ENCODE assay signal across 10 mouse cellular contexts in the genomic region with DNA sequence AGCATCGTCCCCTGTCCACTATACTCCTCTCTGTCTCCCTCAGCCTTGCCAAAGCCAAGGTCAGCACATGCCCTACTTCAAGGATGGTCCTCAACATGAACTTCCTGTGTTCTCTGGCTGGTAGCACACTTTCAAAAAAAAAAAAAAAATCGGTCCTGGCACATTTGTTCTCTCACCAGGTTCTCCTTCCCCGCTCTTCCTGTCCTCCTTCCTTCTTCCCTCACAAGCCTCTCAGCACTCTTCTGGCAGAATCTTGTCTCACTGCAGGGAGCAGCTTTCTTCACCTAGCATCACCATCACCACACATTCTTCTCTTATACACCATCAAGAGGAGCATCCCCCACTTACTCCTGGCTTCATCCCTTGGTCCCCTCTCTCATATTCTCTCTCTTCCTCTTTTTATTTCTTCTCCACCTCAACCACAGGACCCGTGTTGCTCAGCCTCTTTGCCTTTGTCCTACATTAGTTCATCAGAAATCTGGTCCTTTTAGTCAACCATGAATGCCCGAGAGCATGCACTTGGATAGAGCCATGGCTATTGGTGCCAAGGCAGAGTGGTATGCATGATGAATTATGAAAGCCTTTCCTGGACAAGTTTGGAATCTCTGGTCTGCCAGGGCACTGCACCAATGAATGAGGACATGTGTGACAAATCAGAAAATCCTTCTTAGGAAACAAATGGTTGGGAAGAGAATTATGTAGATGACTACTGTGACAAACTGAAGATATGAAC.
DNase-seq lines count a peak whose midpoint lies in the region; ATAC-seq and TF ChIP-seq lines count a peak whose summit lies in the region.
"Had no signal": no experiment of that assay in that cellular context is flagged by ENCODE, and none has a peak within 500 bp of the region (broad histone marks: within the 10 kb centered on the region; RNA-seq: fewer than 3 reads in every experiment).

No protein-coding gene starts in this region.

- no peak for ATAC-seq in forebrain, embryonic 15.5 days (replicated peaks)
- no peak for ATAC-seq in forebrain, embryonic 13.5 days

- H3K4me2 ChIP-seq in forebrain, embryonic 15.5 days (replicated peaks), result no peak overlapping the region; the same call in 1 of the 2 replicates
- no peak overlapping the region; the same call in 1 of the 2 replicates for H3K4me2 ChIP-seq in forebrain, embryonic 13.5 days
- H3K4me2 ChIP-seq in CH12.LX (ENCODE audit: insufficient read depth, low read depth, poor library complexity, severe bottlenecking), result peak overlapping the region; percentile 32
- H3K4me2 ChIP-seq: lung, embryonic 15.5 days had no signal

- no peaks in the 10 kb centered on the region for H3K36me3 ChIP-seq in forebrain, embryonic 15.5 days
- no peaks in the 10 kb centered on the region for H3K36me3 ChIP-seq in forebrain, embryonic 13.5 days (ENCODE audit: poor library complexity, severe bottlenecking)
- H3K36me3 ChIP-seq in CH12.LX (replicated peaks in 1 of 2; ENCODE audit: control insufficient read depth in 1 of 2, insufficient read depth in 1 of 2, low read length in 1 of 2), result no peaks in the 10 kb centered on the region
- H3K36me3 ChIP-seq: lung, embryonic 15.5 days had no signal

- no peak overlapping the region for H3K9ac ChIP-seq in forebrain, embryonic 15.5 days (replicated peaks)
- H3K9ac ChIP-seq in forebrain, embryonic 13.5 days, result no peak overlapping the region
- no peak overlapping the region for H3K9ac ChIP-seq in CH12.LX (ENCODE audit: insufficient read depth, low read depth)
- H3K9ac ChIP-seq: lung, embryonic 15.5 days had no signal

- no peak for TF ChIP-seq CTCF in CH12.LX (conservative IDR thresholded peaks at IDR 0.05 in 1 of 2, IDR thresholded peaks at IDR 0.05 in 1 of 2; ENCODE audit: low read depth in 2 of 2, low read length in 2 of 2)
- TF ChIP-seq CTCF in cerebellum, adult 2 months (IDR thresholded peaks at IDR 0.05; ENCODE audit: borderline replicate concordance, insufficient read depth, low read depth, low read length), result no peak
- TF ChIP-seq CTCF in layer of hippocampus, adult 2 months (conservative IDR thresholded peaks at IDR 0.05), result no peak

- peaks cover 7% of the 10 kb centered on the region; the same call in 1 of the 2 replicates for H3K4me1 ChIP-seq in forebrain, embryonic 15.5 days
- H3K4me1 ChIP-seq in forebrain, embryonic 13.5 days, result peaks cover 9% of the 10 kb centered on the region
- H3K4me1 ChIP-seq in CH12.LX (ENCODE audit: control insufficient read depth in 1 of 2, insufficient read depth in 2 of 2), result no peaks in the 10 kb centered on the region
- H3K4me1 ChIP-seq in cerebellum, adult 2 months (ENCODE audit: control insufficient read depth, insufficient read depth, low read length), result peaks cover 15% of the 10 kb centered on the region; the same call in 1 of the 2 replicates
- H3K4me1 ChIP-seq: lung, embryonic 15.5 days had no signal

- no peak overlapping the region for H3K4me3 ChIP-seq in forebrain, embryonic 15.5 days
- no peak overlapping the region for H3K4me3 ChIP-seq in forebrain, embryonic 13.5 days
- H3K4me3 ChIP-seq in CH12.LX (replicated peaks in 1 of 3; ENCODE audit: low read depth in 2 of 3, low read length in 2 of 3, poor library complexity in 1 of 3), result no peak overlapping the region
- H3K4me3 ChIP-seq in cerebellum, adult 2 months (replicated peaks; ENCODE audit: insufficient read depth, low read depth, low read length), result no peak overlapping the region
- no peak overlapping the region for H3K4me3 ChIP-seq in layer of hippocampus, adult 2 months
- H3K4me3 ChIP-seq: lung, embryonic 15.5 days had no signal

- dilution Hi-C loops in CH12.LX (cut with MboI; ENCODE audit: extremely low pct_ligation_motif_present, extremely low pct_unique_long_range_greater_than_20kb, low sequenced_read_pairs), result no loop called here

- no peak for TF ChIP-seq RAD21 in CH12.LX (IDR thresholded peaks at IDR 0.05; ENCODE audit: low read depth, low read length)

- TF ChIP-seq POLR2A in CH12.LX (IDR thresholded peaks at IDR 0.05; ENCODE audit: low read depth, low read length), result no peak
- peak; percentile 39; the same call in 1 of the 2 replicates for TF ChIP-seq POLR2A in cerebellum, adult 2 months (IDR thresholded peaks at IDR 0.05; ENCODE audit: borderline replicate concordance, insufficient read depth, low read length)

- peak overlapping the region; percentile 62 for H3K27ac ChIP-seq in forebrain, embryonic 15.5 days (replicated peaks)
- H3K27ac ChIP-seq in forebrain, embryonic 13.5 days, result no peak overlapping the region
- no peak overlapping the region for H3K27ac ChIP-seq in CH12.LX (ENCODE audit: insufficient read depth, low read depth)
- peak overlapping the region; percentile 88 for H3K27ac ChIP-seq in cerebellum, adult 2 months (ENCODE audit: insufficient read depth, low read length)
- no peak overlapping the region for H3K27ac ChIP-seq in layer of hippocampus, adult 2 months
- H3K27ac ChIP-seq: lung, embryonic 15.5 days had no signal

- WGBS in forebrain, embryonic 15.5 days, result 74% methylated on average over 5 of the region's 5 CpGs
- WGBS in forebrain, embryonic 13.5 days, result 76% methylated on average over 5 of the region's 5 CpGs
- WGBS in cerebellum, adult 2 months, result 6% methylated on average over 5 of the region's 5 CpGs

- in situ Hi-C loops in CH12.LX (cut with MboI; ENCODE audit: low pct_ligation_motif_present, low pct_unique_long_range_greater_than_20kb, low sequenced_read_pairs), result no loop called here

- H3K27me3 ChIP-seq in forebrain, embryonic 15.5 days, result no peaks in the 10 kb centered on the region
- no peaks in the 10 kb centered on the region for H3K27me3 ChIP-seq in forebrain, embryonic 13.5 days
- no peaks in the 10 kb centered on the region for H3K27me3 ChIP-seq in CH12.LX (replicated peaks)
- no peaks in the 10 kb centered on the region for H3K27me3 ChIP-seq in cerebellum, adult 2 months (ENCODE audit: control insufficient read depth, insufficient read depth, low read length)
- H3K27me3 ChIP-seq: lung, embryonic 15.5 days had no signal

- no peak for DNase-seq in CH12.LX (ENCODE audit: extremely low read depth)
- peak; percentile 89 to 96 for DNase-seq in cerebellum, adult 2 months
- DNase-seq in kidney, adult 9 months, result peak; percentile 26
- no peak for DNase-seq in layer of hippocampus, postnatal 14 days (ENCODE audit: low spot score in 2 of 2)
- no peak for DNase-seq in layer of hippocampus, adult 2 months (ENCODE audit: low spot score in 2 of 2)
- DNase-seq in natural killer cell, adult 2 months (ENCODE audit: low spot score in 2 of 2), result no peak
- DNase-seq: thymus, adult 18-20 months had no signal

- no peaks in the 10 kb centered on the region for H3K9me3 ChIP-seq in forebrain, embryonic 15.5 days
- H3K9me3 ChIP-seq in forebrain, embryonic 13.5 days (replicated peaks), result no peaks in the 10 kb centered on the region
- H3K9me3 ChIP-seq in CH12.LX (replicated peaks; ENCODE audit: low read length), result no peaks in the 10 kb centered on the region
- H3K9me3 ChIP-seq: lung, embryonic 15.5 days had no signal

- no peak for TF ChIP-seq EP300 in CH12.LX (IDR thresholded peaks at IDR 0.05; ENCODE audit: low read length)

- H3K79me2 ChIP-seq in CH12.LX (replicated peaks; ENCODE audit: control insufficient read depth, extremely low read depth, insufficient read depth, poor library complexity, severe bottlenecking), result no peaks in the 10 kb centered on the region

TF ChIP-seq in CH12.LX, 34 proteins besides CTCF, POLR2A, EP300 and RAD21:
- TF ChIP-seq MYC (IDR thresholded peaks at IDR 0.05; ENCODE audit: low read depth, low read length) (no peak), BHLHE40 (IDR thresholded peaks at IDR 0.05; ENCODE audit: low read depth, low read length) (no peak), NRF1 (IDR thresholded peaks at IDR 0.05; ENCODE audit: low read depth, low read length) (no peak), ZNF384 (IDR thresholded peaks at IDR 0.05; ENCODE audit: low read depth, low read length) (peak; percentile 11; the same call in 1 of the 2 replicates), HCFC1 (IDR thresholded peaks at IDR 0.05; ENCODE audit: low read depth, low read length) (no peak)

Comparison
In these comparisons a context has a peak if more than half of its experiments do, and no peak if none do; other contexts are left out.
1. H3K27ac ChIP-seq: peak in forebrain, embryonic 15.5 days (single experiment) and cerebellum, adult 2 months (single experiment); none in forebrain, embryonic 13.5 days (single experiment), CH12.LX (single experiment) and layer of hippocampus, adult 2 months (single experiment).
2. DNase-seq: peak in cerebellum, adult 2 months (2 of 2) and kidney, adult 9 months (single experiment); none in CH12.LX (single experiment), layer of hippocampus, postnatal 14 days (0 of 2), layer of hippocampus, adult 2 months (0 of 2) and natural killer cell, adult 2 months (0 of 2).